Mouse (Mus musculus): Measurements from ENCODE around the gene Hdac7.

Hdac7 gene

GRCm38 (mm10) chr15:97858431-97858830 lies 14.1 kb upstream of the Hdac7 start:
- in situ Hi-C loops (cut with MboI, MseI) = loop anchor here (5.0 kb wide), 1 partner anchor 141 kb away; no protein-coding TSS in a partner anchor

GRCm38 (mm10) chr15:97854551-97854950 lies 10.2 kb upstream of the Hdac7 start:
- in situ Hi-C loops (cut with MboI, MseI) = no loop called here

GRCm38 (mm10) chr15:97854059-97854458 lies 9.8 kb upstream of the Hdac7 start:
- in situ Hi-C loops (cut with MboI, MseI) = no loop called here

DNA sequence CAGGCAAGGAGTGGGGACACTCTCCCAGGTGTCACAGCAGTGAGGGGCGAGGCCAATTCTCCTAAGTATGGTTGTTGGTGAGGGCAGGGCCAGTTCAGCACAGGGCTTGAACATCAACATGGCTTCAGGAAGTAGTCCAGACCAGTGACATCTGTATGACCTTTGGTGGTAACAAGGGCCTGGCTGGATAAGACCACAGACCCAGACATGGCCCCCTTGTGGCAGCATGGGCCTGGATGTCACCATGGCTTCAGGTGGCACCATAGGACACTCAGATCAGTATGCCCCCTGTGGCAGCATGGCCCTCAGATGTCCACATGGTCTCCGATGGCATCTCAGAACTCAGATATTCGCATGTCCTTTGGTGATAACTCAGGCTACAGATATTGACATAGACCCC lies 8.0 kb upstream of the Hdac7 start:
- in situ Hi-C loops (cut with MboI, MseI) = no loop called here

GRCm38 (mm10) chr15:97851011-97851410 lies 6.7 kb upstream of the Hdac7 start:
- in situ Hi-C loops (cut with MboI, MseI) = no loop called here

DNA sequence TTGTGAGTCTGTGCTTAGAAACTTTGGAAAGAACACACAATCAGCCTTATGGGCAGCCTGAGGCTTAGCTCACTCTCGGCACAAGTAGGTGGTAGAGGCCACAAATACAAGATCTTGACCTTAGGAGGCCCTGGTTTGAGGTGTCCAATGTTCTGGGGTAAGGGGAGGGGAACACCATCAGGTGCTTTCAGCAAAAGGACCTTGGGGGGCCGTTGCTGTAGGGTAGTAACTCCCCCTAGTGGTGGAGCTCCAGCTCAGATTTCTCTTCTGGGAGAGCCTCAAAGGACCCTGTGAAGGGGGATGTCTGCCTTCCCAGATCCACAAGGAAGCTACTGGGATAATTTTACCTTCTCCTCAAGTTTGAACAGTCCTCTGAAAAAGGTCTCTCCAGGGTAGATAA lies 6.1 kb upstream of the Hdac7 start:
- in situ Hi-C loops (cut with MboI, MseI) = no loop called here

DNA sequence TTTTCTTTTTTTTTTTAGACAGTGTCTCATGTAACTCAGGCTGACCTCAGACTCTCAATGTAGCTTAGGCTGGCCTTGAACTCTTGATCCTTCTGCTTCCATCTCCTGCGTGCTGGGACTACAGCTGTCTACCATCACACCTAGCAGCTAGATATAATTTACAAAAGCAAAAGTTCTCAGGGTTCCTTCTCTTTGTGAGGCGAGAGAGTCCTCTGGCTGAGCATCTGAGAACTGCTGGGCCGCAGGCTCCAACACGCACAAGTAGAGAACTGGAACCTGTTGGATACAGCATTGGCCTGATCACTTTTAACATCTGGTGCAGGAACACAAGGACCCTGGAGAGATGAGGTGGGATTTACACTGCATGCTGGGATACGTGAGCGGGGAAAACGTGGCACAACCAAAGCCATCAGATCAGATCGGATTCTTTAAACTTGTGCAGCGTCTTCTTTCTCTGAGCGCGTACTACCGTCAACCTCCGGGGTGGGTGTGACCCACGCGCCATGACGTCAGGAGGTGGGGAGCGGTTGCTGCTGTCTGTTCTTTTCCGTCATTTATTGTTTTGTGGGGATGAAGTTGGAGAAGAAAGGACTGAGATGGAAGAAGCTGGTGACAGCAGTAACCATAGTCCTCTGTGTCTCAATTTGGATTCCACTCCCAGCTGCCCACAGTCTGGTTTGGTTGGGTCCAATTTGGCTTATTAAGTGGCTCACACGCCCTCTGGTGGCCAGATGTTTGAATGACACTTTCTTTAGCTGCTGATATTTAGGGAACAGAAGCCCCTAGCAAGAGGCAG lies 5.0 kb upstream of the Hdac7 start:
- in situ Hi-C loops (cut with MboI, MseI) = no loop called here

DNA sequence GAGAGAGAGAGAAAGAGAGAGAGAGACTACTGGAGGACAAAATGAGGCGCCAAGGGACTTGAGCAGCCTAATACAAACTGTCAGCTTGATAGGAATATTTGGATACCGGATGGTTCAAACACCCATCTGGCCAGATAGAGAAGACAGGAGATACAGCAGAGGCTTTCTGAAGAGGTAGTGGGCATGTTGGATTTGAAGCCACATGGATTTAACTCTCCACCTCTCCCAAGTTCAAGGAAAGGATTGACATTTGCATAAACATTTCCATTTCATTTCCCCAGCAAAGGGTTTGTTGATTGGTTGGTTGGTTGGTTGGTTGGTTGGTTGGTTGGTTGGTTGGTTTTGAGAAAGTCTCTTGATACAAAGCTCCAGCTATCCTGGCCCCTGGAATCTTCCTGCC lies 3.6 kb upstream of the Hdac7 start:
- in situ Hi-C loops (cut with MboI, MseI) = no loop called here

- in situ Hi-C loops (cut with MboI, MseI) = no loop called here
Observed at GRCm38 (mm10) chr15:97847285-97847684, 3.0 kb upstream of the Hdac7 start.

DNA sequence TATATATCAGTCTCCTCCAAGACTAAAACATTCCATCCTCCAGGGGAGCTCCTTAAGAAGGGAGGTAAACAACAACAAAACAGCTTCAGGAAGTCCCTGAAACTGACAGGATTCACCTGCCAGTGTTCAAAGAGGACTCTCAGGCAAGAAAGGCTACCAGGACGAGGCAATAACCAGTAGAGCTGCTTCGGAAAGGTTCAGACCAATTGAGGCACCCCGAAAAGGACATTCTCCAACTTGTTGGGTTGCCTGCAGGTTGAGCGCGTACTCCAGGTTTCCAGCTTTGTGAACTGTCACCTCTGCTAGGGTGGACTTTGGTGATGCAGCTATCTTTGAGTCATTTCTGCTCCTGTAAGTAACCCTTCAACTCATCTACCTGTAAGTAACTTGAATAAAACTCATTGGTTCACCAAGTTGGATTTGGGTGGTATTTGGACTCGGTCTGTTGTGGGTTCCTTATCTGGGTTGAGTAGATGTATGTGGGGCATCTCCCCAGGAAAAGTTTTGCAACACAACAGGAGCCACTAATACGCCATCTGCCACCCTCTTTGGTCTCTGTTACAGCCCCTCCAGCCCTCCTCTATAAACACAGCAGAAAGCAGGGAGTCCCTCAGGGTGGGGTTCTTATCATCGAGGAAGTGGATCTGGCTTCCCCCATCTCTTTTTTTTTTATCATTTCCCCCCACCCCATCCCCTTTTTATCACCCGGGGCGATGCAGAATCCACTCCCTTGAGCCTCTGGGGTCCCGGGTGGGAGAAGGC lies 2.0 kb upstream of the Hdac7 start:
- in situ Hi-C loops (cut with MboI, MseI) = no loop called here

DNA sequence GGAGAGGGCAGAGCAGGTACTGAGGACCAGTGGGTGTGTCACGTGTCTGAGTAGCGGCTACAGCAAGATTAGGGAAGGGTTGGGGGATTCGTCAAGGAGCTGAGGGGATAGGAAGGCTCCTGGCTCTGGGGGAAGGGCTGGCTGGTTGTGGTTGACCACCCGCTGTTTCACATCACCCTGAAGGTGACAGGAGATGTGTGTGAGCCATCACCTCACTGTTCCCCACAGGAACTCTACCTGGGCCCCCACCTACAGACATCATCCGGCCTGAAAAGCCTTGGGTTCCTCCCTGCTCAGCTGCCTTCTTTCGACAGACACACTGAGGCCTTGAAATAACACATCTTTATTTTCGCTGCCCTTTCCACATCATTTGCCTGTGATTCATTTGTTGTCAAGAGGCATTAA lies 1.1 kb downstream of the Hdac7 start:
- in situ Hi-C loops (cut with MboI, MseI) = no loop called here

DNA sequence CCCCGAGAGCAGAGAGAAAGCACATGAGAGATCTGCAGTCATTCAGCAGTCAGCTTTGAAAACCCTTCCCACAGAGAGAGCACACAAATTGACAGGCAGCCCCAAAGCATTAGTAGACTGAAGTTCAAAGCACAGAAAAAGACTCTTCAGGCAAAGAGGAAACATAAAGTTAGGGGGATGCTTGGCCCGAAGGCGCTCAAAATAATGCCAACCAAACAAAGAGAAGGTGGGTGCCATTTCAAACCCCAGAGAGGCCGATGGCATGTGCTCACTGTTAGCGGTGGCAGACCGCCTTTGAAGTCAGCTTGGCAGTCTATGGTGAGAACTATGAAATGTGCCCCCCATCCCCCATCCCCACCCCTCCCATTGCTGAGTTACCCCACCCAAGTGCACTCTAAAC lies 2.2 kb downstream of the Hdac7 start:
- in situ Hi-C loops (cut with MboI, MseI) = no loop called here

DNA sequence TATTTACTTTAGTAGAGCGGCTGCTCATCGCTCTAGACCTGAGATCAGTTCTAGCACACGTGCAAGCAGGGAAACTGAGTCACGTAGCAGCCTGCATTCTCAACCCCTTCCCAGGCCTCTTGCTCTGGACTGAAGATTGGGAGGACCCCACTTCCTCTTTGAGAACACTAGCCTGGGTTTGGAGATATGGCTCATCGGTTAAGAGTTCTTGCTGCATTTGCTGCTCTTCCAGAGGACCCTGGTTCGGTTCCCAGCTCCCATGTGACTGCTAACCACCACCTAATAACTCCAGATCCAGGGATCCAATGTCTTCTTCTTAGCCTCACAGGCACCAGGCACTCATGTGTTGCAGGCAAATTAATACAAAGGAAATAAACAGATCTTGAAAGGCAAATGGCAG lies 2.9 kb downstream of the Hdac7 start:
- in situ Hi-C loops (cut with MboI, MseI) = no loop called here

- in situ Hi-C loops (cut with MboI, MseI) = no loop called here
Observed at GRCm38 (mm10) chr15:97840781-97841180, 3.5 kb downstream of the Hdac7 start.

- in situ Hi-C loops (cut with MboI, MseI) = loop anchor here (5.0 kb wide), 1 partner anchor 48 kb away; no protein-coding TSS in a partner anchor
Observed at GRCm38 (mm10) chr15:97839991-97840455, 4.3 kb downstream of the Hdac7 start.

GRCm38 (mm10) chr15:97839473-97839872 lies 4.8 kb downstream of the Hdac7 start:
- in situ Hi-C loops (cut with MboI, MseI) = loop anchor here (5.0 kb wide), 1 partner anchor 47 kb away; no protein-coding TSS in a partner anchor

- in situ Hi-C loops (cut with MboI, MseI) = loop anchor here (5.0 kb wide), 1 partner anchor 47 kb away; no protein-coding TSS in a partner anchor
Observed at GRCm38 (mm10) chr15:97839012-97839411, 5.3 kb downstream of the Hdac7 start.

DNA sequence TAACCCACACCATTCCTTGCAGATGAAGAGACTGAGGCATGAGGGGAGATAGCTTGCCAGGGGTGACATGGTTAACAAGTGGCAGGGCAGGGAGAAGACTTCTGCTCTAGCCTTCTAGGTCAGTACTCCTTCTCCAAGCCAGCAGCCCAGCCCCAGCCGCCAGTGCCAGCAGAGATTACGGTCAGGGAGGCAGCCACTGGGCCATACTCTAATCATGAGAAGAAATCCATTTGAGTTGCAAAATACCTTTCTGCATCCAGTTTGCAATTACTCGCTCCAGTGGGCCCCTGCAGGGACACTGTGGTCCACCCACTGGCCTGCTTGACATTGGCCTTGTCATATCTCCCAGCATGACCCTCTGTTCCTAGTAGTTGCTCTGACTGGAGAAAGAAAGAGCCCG lies 5.9 kb downstream of the Hdac7 start:
- in situ Hi-C loops (cut with MboI, MseI) = loop anchor here (5.0 kb wide), 1 partner anchor 46 kb away; no protein-coding TSS in a partner anchor

DNA sequence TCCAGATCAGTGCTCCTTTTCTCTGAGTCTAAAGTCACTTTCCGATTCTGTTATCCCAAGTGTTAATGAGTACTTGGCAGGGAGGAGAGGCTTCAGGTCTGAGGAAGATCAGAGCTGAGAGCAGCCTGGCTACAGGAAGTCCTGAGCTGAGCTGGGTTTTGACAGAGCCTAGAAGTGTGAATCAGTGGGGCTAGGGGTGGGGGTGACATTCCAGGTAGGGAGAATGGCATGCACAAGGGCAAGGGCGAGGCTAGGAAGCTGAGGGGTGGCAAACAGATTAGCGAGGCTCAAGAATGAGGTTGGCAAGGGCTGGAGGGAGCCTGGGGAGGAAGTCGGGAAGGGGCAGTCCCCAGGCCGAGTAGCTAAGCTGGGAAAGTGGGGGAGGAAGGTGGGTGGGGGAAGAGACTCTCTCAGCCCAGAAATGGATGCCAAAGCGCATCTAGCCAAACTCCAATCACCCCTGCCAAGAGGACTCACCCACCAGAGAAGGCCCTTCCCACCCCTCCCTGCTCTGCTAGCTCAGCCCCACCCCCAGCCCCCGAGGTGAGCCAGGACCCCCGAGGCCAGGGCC lies 6.7 kb downstream of the Hdac7 start:
- in situ Hi-C loops (cut with MboI, MseI) = loop anchor here (5.0 kb wide), 1 partner anchor 45 kb away; no protein-coding TSS in a partner anchor

- in situ Hi-C loops (cut with MboI, MseI) = loop anchor here (5.0 kb wide), 1 partner anchor 45 kb away; no protein-coding TSS in a partner anchor
Observed at GRCm38 (mm10) chr15:97836894-97837247, 7.4 kb downstream of the Hdac7 start.

DNA sequence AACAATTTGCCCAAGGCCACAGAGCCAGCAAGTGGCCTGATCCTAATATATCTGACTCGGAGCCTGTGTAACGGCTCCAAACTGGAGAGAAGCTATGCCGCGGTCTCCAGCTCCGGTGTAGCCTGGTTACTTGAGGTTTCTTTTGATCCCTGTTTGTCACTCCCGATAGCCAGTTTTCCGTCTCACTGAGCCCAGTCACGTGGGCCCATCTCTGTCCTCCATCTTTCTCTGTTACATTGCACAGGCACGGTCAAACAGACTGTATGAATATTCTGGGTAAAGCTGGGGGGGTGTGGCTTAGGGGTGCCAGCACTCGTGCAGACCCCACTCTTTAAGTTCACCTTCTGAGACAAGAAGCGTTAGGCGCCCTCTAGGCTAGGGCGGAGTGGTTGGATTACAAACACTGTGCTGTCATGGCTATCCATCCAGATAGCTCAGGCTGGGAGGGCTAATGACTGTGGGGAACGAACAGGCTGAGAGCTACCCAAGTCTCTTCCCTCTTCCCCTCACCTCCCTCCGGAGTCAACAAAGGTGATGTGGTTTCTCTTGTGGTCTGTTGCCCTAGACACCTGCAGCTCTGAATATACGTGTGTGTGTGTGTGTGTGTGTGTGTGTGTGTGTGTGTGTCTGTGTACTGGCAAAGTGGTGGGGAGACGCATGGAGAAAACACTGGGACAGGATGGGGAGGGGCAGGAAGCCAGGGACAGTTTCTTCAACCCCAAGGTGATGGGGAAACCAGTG lies 8.0 kb downstream of the Hdac7 start:
- in situ Hi-C loops (cut with MboI, MseI) = loop anchor here (5.0 kb wide), 1 partner anchor 44 kb away; no protein-coding TSS in a partner anchor

Data from regulatory T cell (primary cell).